Mouse (Mus musculus): ENCODE measurements around the gene Olfr403.
"Not testable (repeated sequence)": the region's sequence is repeated elsewhere in the genome, so short reads cannot be mapped to it uniquely, and the experiment has no call there.

The Olfr403 gene

DNA sequence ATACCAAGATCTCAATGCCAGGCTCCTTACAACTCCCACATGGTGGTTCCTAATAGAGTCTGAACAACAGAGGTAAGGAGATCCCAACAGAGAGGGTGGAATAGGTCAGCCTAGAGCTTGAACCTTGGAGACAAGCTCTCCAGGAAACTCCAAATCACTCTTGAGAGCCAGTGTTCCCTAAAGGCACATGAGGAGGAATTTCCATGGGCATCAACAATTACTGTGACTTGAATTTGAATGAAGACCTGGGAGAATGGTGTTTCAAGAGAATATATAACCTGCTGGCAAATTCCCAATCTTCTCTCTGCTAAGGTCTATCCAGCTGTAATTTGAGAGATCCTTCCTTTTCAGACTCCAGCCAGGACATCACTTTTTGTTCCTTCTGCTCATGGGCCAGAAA is at the start of gene Olfr403:
TSS of gene Olfr403 (plus strand) at position 301 of the 400 bp plus-strand sequence.
- DNase-seq (ENCODE audit: low read depth) = no peak

DNA sequence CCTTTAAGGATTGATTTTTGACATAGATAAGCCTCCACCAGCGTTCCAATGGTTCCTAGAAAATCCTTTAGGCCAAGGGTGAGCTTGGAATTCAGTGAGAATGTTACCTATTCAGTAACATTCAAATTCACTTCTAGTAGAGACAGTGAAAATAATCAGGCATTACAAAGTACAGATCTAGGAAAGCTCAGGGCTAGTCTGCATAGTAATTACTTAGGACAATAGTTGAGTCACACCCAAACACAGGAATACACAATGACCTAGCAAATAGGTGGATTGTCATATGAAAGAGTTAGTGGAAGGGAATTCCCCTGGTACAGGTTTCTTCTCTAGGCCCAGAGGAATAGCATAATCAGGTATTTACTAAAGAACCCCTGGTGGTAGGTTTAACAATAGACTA is 46.0 kb upstream of the Olfr403 start:
- not testable (repeated sequence) for DNase-seq (ENCODE audit: low read depth)

DNA sequence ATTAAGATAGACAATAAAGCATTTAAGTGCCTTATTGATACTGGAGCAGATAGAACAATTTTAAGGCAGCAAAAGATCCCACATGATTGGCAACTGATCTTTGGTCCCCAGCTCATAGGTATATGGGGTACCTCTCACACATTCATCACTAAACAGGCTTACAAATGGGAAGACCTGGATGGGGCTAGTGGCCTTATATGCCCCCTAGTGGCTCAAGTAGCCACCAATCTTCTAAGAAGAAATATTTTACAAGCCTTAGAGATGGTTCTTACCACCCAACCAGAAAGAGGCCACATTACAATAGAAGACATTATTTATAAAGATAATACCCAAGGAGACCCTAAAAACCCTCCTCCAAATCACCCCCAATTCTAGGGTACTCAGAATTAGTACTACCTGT is 40.2 kb upstream of the Olfr403 start:
- no peak for DNase-seq (ENCODE audit: low read depth)

DNA sequence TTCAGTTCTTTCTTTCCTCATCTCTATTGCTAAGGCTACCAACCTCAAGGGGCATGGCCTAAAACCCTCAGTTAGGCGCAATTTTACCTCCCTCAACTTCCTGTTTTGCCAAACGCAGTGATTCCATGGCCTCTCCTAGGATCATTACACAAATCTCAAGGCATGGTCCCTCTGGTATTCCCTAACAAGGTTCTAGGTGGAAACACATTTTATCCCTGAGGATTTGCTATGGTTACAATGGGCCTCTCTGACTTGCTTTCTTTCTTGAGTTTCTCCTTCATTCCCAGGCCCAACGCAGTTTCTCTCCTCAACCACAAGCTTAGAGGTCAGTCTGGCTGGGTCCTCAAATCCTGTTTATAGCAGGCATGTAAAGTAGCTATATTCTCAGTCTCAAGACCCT is 32.8 kb upstream of the Olfr403 start, which contains the start of gene Olfr402:
TSS of gene Olfr402 (plus strand) at position 301 of the 400 bp plus-strand sequence.
- DNase-seq (ENCODE audit: low read depth) = no peak

DNA sequence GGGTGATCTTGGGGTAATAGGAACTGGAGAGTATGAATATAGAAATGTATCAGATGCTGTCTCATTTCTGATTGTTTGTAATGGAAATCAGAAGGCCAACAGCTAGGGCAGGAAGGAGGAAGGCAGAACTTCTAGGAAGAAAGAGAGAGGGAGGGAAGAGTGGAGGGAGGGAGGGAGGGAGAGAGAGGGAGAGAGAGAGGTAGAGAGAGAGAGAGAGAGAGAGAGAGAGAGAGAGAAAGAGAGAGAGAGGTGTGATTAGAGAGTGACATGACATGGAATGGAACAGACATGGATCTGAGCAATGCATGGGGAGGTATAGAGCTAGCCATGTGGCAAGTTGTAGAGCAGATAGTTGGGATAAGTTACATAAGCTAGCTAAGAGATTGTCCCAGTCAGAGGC is 17.3 kb upstream of the Olfr403 start:
- DNase-seq (ENCODE audit: low read depth) = no peak

DNA sequence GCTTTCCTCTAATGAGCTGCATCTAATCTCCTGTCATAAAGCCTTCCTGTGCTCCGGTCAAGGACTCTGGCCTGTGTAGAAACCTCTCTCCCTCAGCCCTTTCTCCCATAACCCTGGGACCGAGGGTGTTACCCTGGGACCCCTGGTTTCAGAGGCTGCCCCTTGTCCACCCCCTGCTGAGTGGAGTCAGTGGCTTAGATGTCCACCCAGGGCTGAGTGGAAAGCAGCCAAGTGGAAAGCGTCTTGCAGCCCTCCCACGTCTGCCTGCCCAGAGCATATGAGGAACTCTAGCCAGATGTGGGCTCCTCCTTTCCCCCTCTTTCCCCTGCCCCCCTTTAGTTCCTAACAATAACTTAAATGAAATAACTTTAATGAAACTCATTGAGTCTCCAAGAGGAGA is 2.9 kb upstream of the Olfr403 start:
- DNase-seq (ENCODE audit: low read depth) = no peak

DNA sequence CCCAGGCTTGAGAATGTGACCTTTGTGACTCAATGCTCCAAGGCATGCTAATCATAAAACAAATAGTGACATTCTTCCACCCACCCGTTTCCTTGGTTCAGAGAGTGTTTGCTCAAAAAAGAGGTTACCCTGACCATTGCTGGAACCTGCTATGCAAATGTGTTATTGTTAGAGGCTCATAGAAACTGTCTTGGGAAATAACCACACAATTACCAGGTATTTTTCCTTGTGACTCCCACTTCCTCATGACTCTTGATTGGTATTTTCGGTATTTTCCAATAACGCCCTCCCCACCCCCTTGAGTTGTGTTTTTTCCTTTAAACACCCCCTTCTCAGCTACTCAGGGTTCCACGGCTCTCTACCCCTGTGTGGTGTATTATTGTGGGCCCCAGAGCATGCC is 2.3 kb upstream of the Olfr403 start:
- DNase-seq (ENCODE audit: low read depth) = no peak

DNA sequence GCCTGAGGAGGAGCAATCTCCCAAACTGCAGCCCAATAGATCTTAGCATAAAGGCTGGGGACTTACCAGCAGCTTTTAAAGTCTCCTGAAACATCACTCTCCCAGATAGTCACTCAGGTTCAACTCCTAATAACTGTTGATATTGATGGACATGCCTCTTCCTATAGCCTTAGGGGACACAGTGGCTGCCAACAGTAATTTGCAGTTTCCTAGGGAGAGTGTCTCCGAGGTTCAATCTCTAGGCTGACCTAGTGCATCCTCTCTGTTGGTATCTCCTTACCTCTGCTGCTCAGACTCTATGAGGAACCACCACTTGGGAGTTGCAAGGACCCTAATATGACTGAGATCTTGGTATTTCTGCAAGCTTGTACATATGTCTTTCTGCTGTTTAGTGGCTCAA is 25.2 kb downstream of the Olfr403 start, which contains the start of gene Olfr43:
TSS of gene Olfr43 (minus strand) at position 101 of the 400 bp plus-strand sequence.
- no peak for DNase-seq (ENCODE audit: low read depth)

DNA sequence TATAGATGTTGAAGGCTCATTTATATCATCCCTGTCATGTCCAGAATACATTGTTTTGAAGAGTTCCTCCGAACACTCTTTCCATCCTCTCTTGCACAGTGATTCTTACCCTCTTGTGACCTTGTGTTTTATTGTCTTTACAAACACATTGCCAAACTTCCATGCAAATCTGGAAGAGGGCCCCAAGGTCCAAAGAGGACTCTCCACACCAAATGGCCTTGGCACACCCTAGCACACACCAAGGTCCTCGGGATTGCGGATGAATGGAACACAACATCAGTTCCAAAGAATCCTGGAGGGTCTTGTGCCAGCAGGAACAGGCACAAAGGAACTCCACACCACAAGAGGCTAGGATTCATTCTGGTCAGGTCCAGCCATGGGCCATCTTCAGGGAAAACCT is 55.2 kb downstream of the Olfr403 start:
- DNase-seq (ENCODE audit: low read depth) = no peak

Measured in fibroblast of lung, adult 2 months (primary cell).